In the genomic region with DNA sequence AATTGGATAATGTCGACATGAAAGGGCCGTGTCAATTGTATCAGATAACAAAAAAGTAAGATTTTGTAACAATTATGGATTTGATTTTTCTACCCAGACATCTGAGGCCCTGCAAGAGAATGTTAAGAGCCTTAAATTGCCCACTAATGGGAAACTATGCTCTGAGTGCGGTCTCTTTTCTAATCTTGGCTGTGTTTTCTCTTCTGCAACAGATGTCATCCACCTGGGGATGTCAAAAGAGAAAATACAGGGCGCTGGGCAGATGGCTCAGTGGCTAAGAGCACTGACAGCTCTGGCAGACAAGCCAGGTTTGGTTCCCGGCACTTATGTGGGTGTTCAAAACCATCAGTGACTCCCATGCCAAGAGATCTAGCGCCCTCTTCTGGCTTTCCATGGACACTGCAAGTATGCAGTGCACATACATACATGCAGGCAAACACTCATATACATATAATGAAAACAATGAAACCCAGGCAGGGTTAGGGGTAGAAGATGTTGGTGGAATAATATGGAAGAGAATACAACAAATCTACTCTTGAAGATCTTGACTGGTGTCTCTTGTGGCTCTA, we compare ENCODE assay signal across 14 mouse cellular contexts. TPM values are rescaled to one million over a fixed set of nuclear protein-coding genes. Genes with fewer than 3 reads are reported as not detected.
DNase-seq lines count a peak whose midpoint lies in the region; ATAC-seq and TF ChIP-seq lines count a peak whose summit lies in the region.
"Had no signal": no experiment of that assay in that cellular context is flagged by ENCODE, and none has a peak within 500 bp of the region (broad histone marks: within the 10 kb centered on the region; RNA-seq: fewer than 3 reads in every experiment).

No protein-coding gene starts in this region.

- 41% methylated on average over 6 of the region's 6 CpGs for WGBS in heart, embryonic 10.5 days
- 35% methylated on average over 6 of the region's 6 CpGs for WGBS in lung, adult 2 months
- WGBS in limb, embryonic 15.5 days = 53% methylated on average over 6 of the region's 6 CpGs

- TF ChIP-seq CTCF in lung, adult 2 months (IDR thresholded peaks at IDR 0.05; ENCODE audit: insufficient read depth, low read length) = 0 out of 2 replicates have a peak, but pooled peaks have one; percentile 2

- H3K4me3 ChIP-seq in heart, embryonic 10.5 days = no peak overlapping the region
- no peak overlapping the region for H3K4me3 ChIP-seq in lung, adult 2 months (replicated peaks; ENCODE audit: extremely low read depth, low read depth, low read length)
- no peak overlapping the region for H3K4me3 ChIP-seq in limb, embryonic 15.5 days
- H3K4me3 ChIP-seq: hindbrain, embryonic 13.5 days; midbrain, embryonic 13.5 days; neural tube, embryonic 15.5 days had no signal

- no peak overlapping the region for H3K9ac ChIP-seq in limb, embryonic 15.5 days
- H3K9ac ChIP-seq: hindbrain, embryonic 13.5 days; midbrain, embryonic 13.5 days; neural tube, embryonic 15.5 days had no signal

- no peaks in the 10 kb centered on the region for H3K9me3 ChIP-seq in heart, embryonic 10.5 days
- H3K9me3 ChIP-seq in limb, embryonic 15.5 days = no peaks in the 10 kb centered on the region
- H3K9me3 ChIP-seq: hindbrain, embryonic 13.5 days; midbrain, embryonic 13.5 days; neural tube, embryonic 15.5 days had no signal

- no peak for ATAC-seq in limb, embryonic 15.5 days (ENCODE audit: insufficient number of reproducible peaks, low FRiP score, low TSS enrichment, low read depth)
- ATAC-seq: midbrain, embryonic 13.5 days had no signal

- H3K27me3 ChIP-seq in heart, embryonic 10.5 days (ENCODE audit: insufficient read depth, poor library complexity, severe bottlenecking) = no peaks in the 10 kb centered on the region
- no peaks in the 10 kb centered on the region for H3K27me3 ChIP-seq in limb, embryonic 15.5 days
- H3K27me3 ChIP-seq: hindbrain, embryonic 13.5 days; midbrain, embryonic 13.5 days; neural tube, embryonic 15.5 days had no signal

- H3K27ac ChIP-seq in heart, embryonic 10.5 days = peak overlapping the region; percentile 86
- H3K27ac ChIP-seq in limb, embryonic 15.5 days = peak overlapping the region; percentile 54; the same call in 1 of the 2 replicates
- H3K27ac ChIP-seq: hindbrain, embryonic 13.5 days; midbrain, embryonic 13.5 days; neural tube, embryonic 15.5 days had no signal

- 0 out of 2 replicates have a peak, but pooled peaks cover 4% of the 10 kb centered on the region for H3K36me3 ChIP-seq in heart, embryonic 10.5 days
- no peaks in the 10 kb centered on the region for H3K36me3 ChIP-seq in limb, embryonic 15.5 days
- H3K36me3 ChIP-seq: hindbrain, embryonic 13.5 days; midbrain, embryonic 13.5 days; neural tube, embryonic 15.5 days had no signal

- peaks cover 38% of the 10 kb centered on the region for H3K4me1 ChIP-seq in heart, embryonic 10.5 days
- H3K4me1 ChIP-seq in lung, adult 2 months (ENCODE audit: control insufficient read depth, insufficient read depth, low read length) = peaks cover 2% of the 10 kb centered on the region; the same call in 1 of the 2 replicates
- H3K4me1 ChIP-seq in limb, embryonic 15.5 days = peaks cover 28% of the 10 kb centered on the region
- H3K4me1 ChIP-seq: midbrain, embryonic 13.5 days; neural tube, embryonic 15.5 days had no signal

- H3K4me2 ChIP-seq in limb, embryonic 15.5 days = no peak overlapping the region
- H3K4me2 ChIP-seq: hindbrain, embryonic 13.5 days; midbrain, embryonic 13.5 days; neural tube, embryonic 15.5 days had no signal

- no peak for DNase-seq in heart, embryonic 10.5 days (ENCODE audit: low spot score)
- DNase-seq in heart, postnatal 4 days = no peak
- DNase-seq in lung, adult 2 months = no peak
- no peak for DNase-seq in lung, postnatal 14 days
- DNase-seq in ES-CJ7 (ENCODE audit: low read depth, low spot score) = peak; percentile 38
- DNase-seq in retina, embryonic 14.5 days (ENCODE audit: low spot score) = no peak
- DNase-seq in retina, postnatal 1 day = no peak
- DNase-seq: kidney, postnatal 4 days; right cerebral cortex, postnatal 4 days had no signal

- TF ChIP-seq POLR2A in lung, adult 2 months (IDR thresholded peaks at IDR 0.05; ENCODE audit: borderline replicate concordance, extremely low read depth, low read depth, low read length) = no peak

RNA-seq across cellular contexts. Expression of gene Medag, which starts 19.0 kb away (rescaled TPM):
- polyA plus RNA-seq in heart, embryonic 10.5 days (2016; fragmentation: Nextera tagmentation; extraction: Ambion mirVana) = 0.26 and 0.62 TPM in 2 replicates
- 10 to 100 TPM; 14.8 to 14.9 TPM for total RNA-seq in heart, postnatal 4 days (2021)
- 5.2 and 7.1 TPM in 2 replicates for polyA plus RNA-seq in lung, adult 2 months (2012; rRNA removed)
- 4.2 and 4.8 TPM in 2 replicates for polyA plus RNA-seq in limb, embryonic 15.5 days (2015; fragmentation: Nextera tagmentation; extraction: Ambion mirVana)

RNA-seq across cellular contexts. Expression of gene Tex26, which starts 47.0 kb away (rescaled TPM):
- 0.58 and 0.78 TPM in 2 replicates for polyA plus RNA-seq in heart, embryonic 10.5 days (2016; fragmentation: Nextera tagmentation; extraction: Ambion mirVana)
- under 1 TPM in 1 of 2 experiments, not detected in 1; 0.60 TPM for total RNA-seq in heart, postnatal 4 days (2021)
- 0.91 and 1.5 TPM in 2 replicates for polyA plus RNA-seq in lung, adult 2 months (2012; rRNA removed)
- polyA plus RNA-seq in limb, embryonic 15.5 days (2015; fragmentation: Nextera tagmentation; extraction: Ambion mirVana) = 0.32 and 0.41 TPM in 2 replicates
- polyA plus RNA-seq: activated CD4-positive, CD25-positive, alpha-beta regulatory T cell, adult 4 months had no signal
